Mouse (Mus musculus) myocyte (in vitro differentiated cells): ENCODE data around the gene Bend6.

ENCODE experiments used
- CEBPB ChIP-seq: IDR thresholded peaks from 2 replicates; pipeline ENCODE4 v1.6.1; 2011; ENCODE audit warnings: mild to moderate bottlenecking, moderate library complexity; ENCODE audit not compliant: poor library complexity, insufficient read depth, severe bottlenecking
- MAX ChIP-seq: IDR thresholded peaks from one replicate; pipeline ENCODE4 v1.6.1; 2011; ENCODE audit warnings: low read depth, mild to moderate bottlenecking, control low read depth
- MYOD1 ChIP-seq, 3 experiments: IDR thresholded peaks; one replicate each; pipeline ENCODE4 v1.6.1; 2011; ENCODE audit warnings: control low read depth in 2 of 3, low read depth in 2 of 3, mild to moderate bottlenecking in 2 of 3, moderate library complexity in 1 of 3; ENCODE audit not compliant: insufficient read length in 2 of 3, control insufficient read depth in 1 of 3
- POLR2A ChIP-seq: IDR thresholded peaks from one replicate; pipeline ENCODE4 v1.6.1; 2011; ENCODE audit warnings: low read depth, mild to moderate bottlenecking, control low read depth, moderate library complexity; ENCODE audit not compliant: insufficient read length
- POLR2AphosphoS2 ChIP-seq: IDR thresholded peaks from one replicate; pipeline ENCODE4 v1.6.1; 2011; ENCODE audit warnings: low read depth, control low read depth; ENCODE audit not compliant: insufficient read length
- SRF ChIP-seq: IDR thresholded peaks from one replicate; pipeline ENCODE4 v1.6.1; 2011; ENCODE audit warnings: low read depth; ENCODE audit not compliant: control insufficient read depth, insufficient read length
- TCF3 ChIP-seq: IDR thresholded peaks from one replicate; pipeline ENCODE4 v1.6.1; 2011; ENCODE audit warnings: low read depth, control low read depth; ENCODE audit not compliant: insufficient read length
- USF1 ChIP-seq: IDR thresholded peaks from one replicate; pipeline ENCODE4 v1.6.1; 2011; ENCODE audit warnings: low read depth, mild to moderate bottlenecking, control low read depth, moderate library complexity

DNA sequence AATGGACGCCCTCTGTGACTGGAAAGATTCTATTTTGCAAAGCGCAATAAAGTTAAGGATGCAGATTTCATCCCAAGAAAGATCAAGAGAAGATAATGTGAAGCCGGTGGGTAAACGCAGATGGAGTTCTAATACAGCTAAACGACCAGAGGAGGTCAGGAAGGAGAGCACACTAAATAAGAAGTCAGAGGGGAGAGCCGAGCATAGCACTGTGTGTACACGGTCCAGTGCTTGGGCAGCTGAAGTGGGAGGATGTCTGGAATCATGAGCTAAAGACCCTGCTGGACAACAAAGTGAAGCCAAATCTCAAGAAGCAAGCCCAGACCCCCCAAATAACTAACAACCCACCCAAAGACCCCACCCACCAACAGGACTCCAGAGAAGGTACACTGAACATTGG lies 15.4 kb upstream of the Bend6 start:
- no peak for TF ChIP-seq POLR2A
- no peak for TF ChIP-seq TCF3
- TF ChIP-seq SRF = no peak
- TF ChIP-seq USF1 = no peak
- TF ChIP-seq MYOD1 (IDR thresholded peaks at IDR 0.05; ENCODE audit: control insufficient read depth in 1 of 3, insufficient read length in 2 of 3, low read depth in 2 of 3) = no peak
- no peak for TF ChIP-seq POLR2AphosphoS2
- TF ChIP-seq CEBPB = no peak
- no peak for TF ChIP-seq MAX
